Mouse (Mus musculus) midbrain, embryonic 14.5 days (tissue): Measurements from ENCODE around the gene Atrn. TPM values are rescaled to one million over a fixed set of nuclear protein-coding genes. Genes with fewer than 3 reads are reported as not detected.

Experiments used
- ATAC-seq: fragments of 200-750 bp; cut with Nextera tagmentation; 2 replicates; pipeline ENCODE4 v1.8.0; 2017; ENCODE audit warnings: moderate number of reproducible peaks, moderate library complexity; ENCODE audit not compliant: low FRiP score, low TSS enrichment
- DNase-seq: peaks from one replicate; pipeline ENCODE4 v3.0.0-alpha.2; 2015
- H3K27ac ChIP-seq: fragments of 300-500 bp; sonication (generic); replicated peaks from 2 replicates; pipeline ENCODE4 v1.5.1; 2014; ENCODE audit warnings: mild to moderate bottlenecking, low read depth, low read length, moderate library complexity
- H3K27me3 ChIP-seq: fragments of 300-500 bp; sonication (generic); 2 replicates; pipeline ENCODE4 v1.6.1; 2014; ENCODE audit warnings: low read length, control low read depth, mixed read lengths; ENCODE audit not compliant: control insufficient read depth, insufficient read depth
- H3K36me3 ChIP-seq: fragments of 300-500 bp; sonication (generic); 2 replicates; pipeline ENCODE4 v1.6.1; 2014; ENCODE audit warnings: low read length, control low read depth; ENCODE audit not compliant: control insufficient read depth, insufficient read depth
- H3K4me1 ChIP-seq: fragments of 300-500 bp; sonication (generic); 2 replicates; pipeline ENCODE4 v1.6.1; 2014; ENCODE audit warnings: mild to moderate bottlenecking, antibody characterized with exemption, low read length, control low read depth; ENCODE audit not compliant: control insufficient read depth, insufficient read depth
- H3K4me2 ChIP-seq: fragments of 300-500 bp; sonication (generic); 2 replicates; pipeline ENCODE4 v1.6.1; 2014; ENCODE audit warnings: mild to moderate bottlenecking, low read length, moderate library complexity
- H3K4me3 ChIP-seq: fragments of 300-500 bp; sonication (generic); replicated peaks from 2 replicates; pipeline ENCODE4 v1.5.1; 2014; ENCODE audit warnings: low read depth, low read length
- H3K9ac ChIP-seq: fragments of 300-500 bp; sonication (generic); replicated peaks from 2 replicates; pipeline ENCODE4 v1.6.1; 2014; ENCODE audit warnings: mild to moderate bottlenecking, low read length, moderate library complexity
- H3K9me3 ChIP-seq: fragments of 300-500 bp; sonication (generic); 2 replicates; pipeline ENCODE4 v1.6.1; 2016; ENCODE audit warnings: low read length, control low read depth, mixed read lengths; ENCODE audit not compliant: control insufficient read depth
- WGBS: fragments of 180-500 bp; shearing (Covaris S2); extraction: QIAGEN DNeasy Blood & Tissue Kit; methylation state at CpG from one replicate; pipeline ENCODE4 v1.1.7; 2014; 5-methylcytosine and 5-hydroxymethylcytosine counted together
- microRNA-seq: library from miRNA; unstranded; fragments of <30 nt; microRNA quantifications from one replicate; pipeline ENCODE4, GENCODE M21; 2016
- polyA plus RNA-seq: library from polyadenylated mRNA; unstranded; fragments of >200 nt; fragmentation: Nextera tagmentation; extraction: Ambion mirVana; gene quantifications from 2 replicates; pipeline ENCODE4 v1.2.1, GENCODE M21; 2014

Atrn gene
- polyA plus RNA-seq, 1 experiment from 2014 or later: 22.5 TPM

- no peak overlapping the region for H3K9ac ChIP-seq
- WGBS: 84% methylated on average over 5 of the region's 5 CpGs
- H3K36me3 ChIP-seq: no peaks in the 10 kb centered on the region
- no peak for ATAC-seq
- H3K4me2 ChIP-seq: no peak overlapping the region
- no peak overlapping the region for H3K4me3 ChIP-seq
- H3K27me3 ChIP-seq: peaks cover 11% of the 10 kb centered on the region; the same call in 1 of the 2 replicates
- 0 out of 2 replicates have a peak, but pooled peaks cover 2% of the 10 kb centered on the region for H3K4me1 ChIP-seq
- DNase-seq: no peak
- H3K9me3 ChIP-seq: no peaks in the 10 kb centered on the region
- no peak overlapping the region for H3K27ac ChIP-seq
Measured at GRCm38 (mm10) chr2:131061607-131062006, 155.3 kb downstream of the Atrn start.

DNA sequence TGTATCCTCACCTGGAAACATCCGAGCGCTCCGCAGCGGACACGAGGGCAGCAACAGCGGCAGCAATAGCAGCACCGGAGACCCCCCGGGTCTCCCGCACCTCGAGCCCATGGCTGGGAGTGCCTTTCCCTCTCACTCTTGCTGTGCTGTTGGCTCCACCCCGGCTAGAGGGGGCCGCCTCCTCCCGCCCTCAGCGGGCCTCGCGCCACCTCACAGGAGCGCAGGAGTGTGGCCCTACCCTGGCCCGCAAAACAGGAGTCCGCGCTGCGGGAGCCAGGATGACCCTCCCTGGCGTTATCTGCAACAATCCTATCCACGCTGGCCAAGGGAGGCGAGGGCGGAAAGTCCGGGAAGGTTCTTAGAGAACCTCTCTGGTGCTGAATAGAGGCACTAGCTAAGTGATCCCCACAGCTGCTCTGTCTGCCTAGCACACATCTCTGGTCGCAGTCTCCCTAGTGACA lies 157.1 kb downstream of the Atrn start, which contains the start of gene Adam33:
Gene Adam33, minus strand, starts transcription at position 411 of the 461 bp plus-strand sequence.
- WGBS: 3% methylated on average over 27 of the region's 27 CpGs
- Histone ChIP-seq H3K27me3 (peaks cover 10% of the 10 kb centered on the region; the same call in 1 of the 2 replicates), H3K9me3 (no peaks in the 10 kb centered on the region), H3K9ac (0 out of 2 replicates have a peak within 1 kb of the TSS, but pooled peaks have one; percentile 12), H3K36me3 (no peaks in the 10 kb centered on the region), H3K27ac (no peak within 1 kb of the TSS), H3K4me2 (peak within 1 kb of the TSS; percentile 49), H3K4me1 (0 out of 2 replicates have a peak, but pooled peaks cover 2% of the 10 kb centered on the region), H3K4me3 (0 out of 2 replicates have a peak within 1 kb of the TSS, but pooled peaks have one; percentile 21)
- DNase-seq: no peak
- no peak for ATAC-seq

GRCm38 (mm10) chr2:131066342-131066741 lies 160.0 kb downstream of the Atrn start:
- Histone ChIP-seq H3K4me2 (no peak overlapping the region), H3K4me1 (0 out of 2 replicates have a peak, but pooled peaks cover 2% of the 10 kb centered on the region), H3K9ac (no peak overlapping the region), H3K4me3 (no peak overlapping the region), H3K27me3 (peaks cover 10% of the 10 kb centered on the region; the same call in 1 of the 2 replicates), H3K9me3 (no peaks in the 10 kb centered on the region), H3K36me3 (no peaks in the 10 kb centered on the region), H3K27ac (no peak overlapping the region)
- ATAC-seq: no peak
- WGBS: 76% methylated on average over 9 of the region's 9 CpGs
- DNase-seq: no peak

- Histone ChIP-seq H3K4me1 (0 out of 2 replicates have a peak, but pooled peaks cover 2% of the 10 kb centered on the region), H3K9ac (no peak overlapping the region), H3K4me2 (no peak overlapping the region), H3K36me3 (no peaks in the 10 kb centered on the region), H3K27ac (no peak overlapping the region), H3K9me3 (no peaks in the 10 kb centered on the region), H3K27me3 (peaks cover 10% of the 10 kb centered on the region; the same call in 1 of the 2 replicates), H3K4me3 (no peak overlapping the region)
- WGBS: 84% methylated on average over 6 of the region's 6 CpGs
- DNase-seq (no peak), ATAC-seq (no peak)
Measured at GRCm38 (mm10) chr2:131067481-131067880, 161.2 kb downstream of the Atrn start.

GRCm38 (mm10) chr2:131072536-131072935 lies 166.2 kb downstream of the Atrn start:
- Histone ChIP-seq H3K27me3 (no peaks in the 10 kb centered on the region), H3K4me3 (no peak overlapping the region)
- no peak for ATAC-seq

More at GRCm38 (mm10) chr2:131072536-131072935, 166.2 kb downstream of the Atrn start:
- H3K4me1 ChIP-seq: no peaks in the 10 kb centered on the region
- H3K4me2 ChIP-seq: no peak overlapping the region
- no peaks in the 10 kb centered on the region for H3K36me3 ChIP-seq
- no peak overlapping the region for H3K9ac ChIP-seq
- 89% methylated on average over 10 of the region's 10 CpGs for WGBS
- no peak overlapping the region for H3K27ac ChIP-seq
- H3K9me3 ChIP-seq: no peaks in the 10 kb centered on the region
- DNase-seq: no peak

Small RNA genes lying within 50 kb of the gene (microRNA-seq; reads per million reads assigned to microRNA genes)
- gene Mir6973b: not detected

Other genes with a start within 250 kb of the Atrn start
- gene Ddrgk1, start 241.8 kb upstream of the Atrn start, polyA plus RNA-seq: 50.5 and 56.1 TPM in 2 replicates
- gene Itpa, start 238.9 kb upstream of the Atrn start, polyA plus RNA-seq: 122 and 135 TPM in 2 replicates
- 0.49 and 0.51 TPM in 2 replicates for gene Slc4a11, start 209.0 kb upstream of the Atrn start, polyA plus RNA-seq
- 77.7 and 107 TPM in 2 replicates for gene 4930402H24Rik, start 89 bp upstream of the Atrn start, polyA plus RNA-seq
- gene Gfra4, start 136.6 kb downstream of the Atrn start, polyA plus RNA-seq: 37.8 and 41.7 TPM in 2 replicates
- gene Adam33, start 157.3 kb downstream of the Atrn start, polyA plus RNA-seq: 0.36 and 0.58 TPM in 2 replicates
- 0.51 TPM in 1 of 2 replicates, not detected in the other for gene Siglec1, start 180.3 kb downstream of the Atrn start, polyA plus RNA-seq
- 1.5 and 1.7 TPM in 2 replicates for gene Hspa12b, start 220.8 kb downstream of the Atrn start, polyA plus RNA-seq
- gene Gm11037, start 227.0 kb downstream of the Atrn start, polyA plus RNA-seq: not detected in 2 replicates